Mouse (Mus musculus) liver, embryonic 14.5 days (tissue): Measurements from ENCODE around the gene Atxn10. TPM values are rescaled to one million over a fixed set of nuclear protein-coding genes. Genes with fewer than 3 reads are reported as not detected.
"Not testable (repeated sequence)": the region's sequence is repeated elsewhere in the genome, so short reads cannot be mapped to it uniquely, and the experiment has no call there.

Source experiments
- ATAC-seq: fragments of 200-750 bp; cut with Nextera tagmentation; 2 replicates; pipeline ENCODE4 v1.8.0; 2017; ENCODE audit warnings: moderate number of reproducible peaks, mild to moderate bottlenecking, moderate library complexity; ENCODE audit not compliant: insufficient read depth
- DNase-seq, 3 experiments: peaks; one replicate each; pipeline ENCODE4 v3.0.0-alpha.2; 2012 to 2013; ENCODE audit warnings: low read depth in 3 of 3, low spot score in 3 of 3
- H3K27ac ChIP-seq: fragments of 300-500 bp; sonication (generic); 2 replicates; pipeline ENCODE4 v1.5.1; 2014; ENCODE audit warnings: moderate library complexity, mild to moderate bottlenecking, control low read depth, inconsistent platforms
- H3K27me3 ChIP-seq: fragments of 300-500 bp; sonication (generic); 2 replicates; pipeline ENCODE4 v1.6.1; 2014; ENCODE audit warnings: mild to moderate bottlenecking, low read length, moderate library complexity; ENCODE audit not compliant: control insufficient read depth, insufficient read depth
- H3K36me3 ChIP-seq: fragments of 300-500 bp; sonication (generic); replicated peaks from 2 replicates; pipeline ENCODE4 v1.6.1; 2014; ENCODE audit warnings: low read depth; ENCODE audit not compliant: control insufficient read depth, insufficient read depth
- H3K4me1 ChIP-seq, 2 experiments: fragments of 200-500 bp in 1 of 2; fragments of 300-500 bp in 1 of 2; sonication (generic) in 1 of 2; replicated peaks; 2 replicates each; pipeline ENCODE4 v1.6.1; 2012 to 2014; ENCODE audit warnings: antibody characterized with exemption in 1 of 2, inconsistent platforms in 1 of 2, low read length in 1 of 2; ENCODE audit not compliant: control insufficient read depth in 2 of 2, insufficient read depth in 2 of 2
- H3K4me2 ChIP-seq: fragments of 300-500 bp; sonication (generic); 2 replicates; pipeline ENCODE4 v1.6.1; 2014; ENCODE audit warnings: low read depth, mild to moderate bottlenecking, control low read depth, moderate library complexity
- H3K4me3 ChIP-seq, 2 experiments: fragments of 200-500 bp in 1 of 2; fragments of 300-500 bp in 1 of 2; sonication (generic) in 1 of 2; 2 replicates each; pipeline ENCODE4 v1.5.1; 2012 to 2014; ENCODE audit warnings: low read depth in 2 of 2, low read length in 2 of 2, mild to moderate bottlenecking in 2 of 2, control low read depth in 1 of 2, inconsistent platforms in 1 of 2, moderate library complexity in 1 of 2; ENCODE audit not compliant: insufficient read depth in 1 of 2
- H3K9ac ChIP-seq: fragments of 300-500 bp; sonication (generic); replicated peaks from 2 replicates; pipeline ENCODE4 v1.6.1; 2014; ENCODE audit warnings: mild to moderate bottlenecking, control low read depth, moderate library complexity
- H3K9me3 ChIP-seq: fragments of 300-500 bp; sonication (generic); 2 replicates; pipeline ENCODE4 v1.6.1; 2016; ENCODE audit warnings: low read length, mixed read lengths; ENCODE audit not compliant: control insufficient read depth
- CTCF ChIP-seq: IDR thresholded peaks from 2 replicates; pipeline ENCODE4 v1.5.1; 2016; ENCODE audit warnings: antibody characterized with exemption, low read depth, control low read depth
- EP300 ChIP-seq: IDR thresholded peaks from 2 replicates; pipeline ENCODE4 v1.6.1; 2016; ENCODE audit warnings: antibody characterized with exemption, low read depth
- WGBS: fragments of 180-500 bp; shearing (Covaris S2); extraction: QIAGEN DNeasy Blood & Tissue Kit; methylation state at CpG from one replicate; pipeline ENCODE4 v1.1.7; 2014; ENCODE audit not compliant: insufficient replicate concordance; 5-methylcytosine and 5-hydroxymethylcytosine counted together
- polyA plus RNA-seq, 2 experiments: library from polyadenylated mRNA; depleted of rRNA in 1 of 2; stranded (reverse) in 1 of 2; unstranded in 1 of 2; fragments of >200 nt; fragmentation: Nextera tagmentation in 1 of 2; extraction: Ambion mirVana in 1 of 2; gene quantifications; 2 replicates each; pipeline versions ENCODE4 v1.2.1 to v1.2.3; 2012 to 2014

Atxn10 gene
- polyA plus RNA-seq, 2 experiments = 35.0 to 69.1 TPM

DNA sequence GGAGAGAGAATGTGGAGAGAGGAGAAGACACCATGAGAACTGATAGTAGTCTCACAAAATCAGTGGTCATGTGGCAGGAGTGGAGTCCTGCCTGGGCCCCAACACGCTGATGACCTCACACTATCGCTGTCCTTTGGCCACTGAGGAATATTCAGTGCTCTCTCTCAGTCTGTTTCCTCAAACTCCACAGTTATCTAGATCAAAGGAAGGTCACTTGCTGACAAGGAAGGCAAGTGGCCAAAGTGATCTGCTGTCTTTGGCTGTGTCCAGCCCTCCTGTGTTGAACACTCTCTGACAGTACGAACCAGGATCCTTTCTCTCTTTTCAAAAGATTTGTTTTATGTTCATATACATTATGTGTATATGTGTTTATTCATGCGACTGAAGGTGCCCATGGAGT is 12.8 kb upstream of the Atxn10 start:
- no peak for ATAC-seq
- Histone ChIP-seq H3K9me3 (no peaks in the 10 kb centered on the region), H3K9ac (no peak overlapping the region), H3K27ac (no peak overlapping the region), H3K4me2 (no peak overlapping the region), H3K36me3 (no peaks in the 10 kb centered on the region), H3K27me3 (no peaks in the 10 kb centered on the region), H3K4me1 (peaks cover 0 to 2% of the 10 kb centered on the region in 2 experiments; a peak in 1 of 4 replicates), H3K4me3 (no peak overlapping the region)
- no peak for TF ChIP-seq EP300
- TF ChIP-seq CTCF = no peak
- 69% methylated on average over 4 of the region's 4 CpGs for WGBS
- DNase-seq = no peak

DNA sequence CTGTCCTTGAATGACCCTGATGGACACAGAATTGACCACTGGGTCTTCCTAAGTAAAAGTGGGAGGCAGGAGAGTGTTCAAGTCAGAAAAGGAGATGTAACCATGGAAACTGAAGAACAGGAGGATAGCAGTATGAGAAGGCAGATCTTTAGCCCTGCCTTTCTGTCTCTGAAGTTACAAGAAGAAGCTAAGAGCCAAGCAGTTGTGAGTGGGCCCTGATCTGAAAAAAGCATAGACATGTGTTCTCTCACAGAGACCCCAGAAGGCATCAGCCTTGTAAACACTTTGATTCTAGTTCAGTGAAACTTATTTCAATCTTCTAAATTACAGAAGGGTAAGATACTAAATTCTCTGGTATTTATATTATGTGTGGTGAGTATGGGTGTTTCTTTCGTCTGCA is 11.6 kb upstream of the Atxn10 start:
- H3K27ac ChIP-seq = no peak overlapping the region
- TF ChIP-seq EP300 (no peak), CTCF (no peak)
- H3K9me3 ChIP-seq = no peaks in the 10 kb centered on the region
- H3K36me3 ChIP-seq = no peaks in the 10 kb centered on the region
- WGBS = 69% methylated on average over 1 of the region's 1 CpGs
- no peak overlapping the region for H3K4me2 ChIP-seq
- ATAC-seq (no peak), DNase-seq (no peak)
- no peak overlapping the region for H3K9ac ChIP-seq
- H3K4me3 ChIP-seq = no peak overlapping the region
- no peaks in the 10 kb centered on the region for H3K27me3 ChIP-seq
- H3K4me1 ChIP-seq = peaks cover 0 to 2% of the 10 kb centered on the region in 2 experiments; a peak in 1 of 4 replicates

DNA sequence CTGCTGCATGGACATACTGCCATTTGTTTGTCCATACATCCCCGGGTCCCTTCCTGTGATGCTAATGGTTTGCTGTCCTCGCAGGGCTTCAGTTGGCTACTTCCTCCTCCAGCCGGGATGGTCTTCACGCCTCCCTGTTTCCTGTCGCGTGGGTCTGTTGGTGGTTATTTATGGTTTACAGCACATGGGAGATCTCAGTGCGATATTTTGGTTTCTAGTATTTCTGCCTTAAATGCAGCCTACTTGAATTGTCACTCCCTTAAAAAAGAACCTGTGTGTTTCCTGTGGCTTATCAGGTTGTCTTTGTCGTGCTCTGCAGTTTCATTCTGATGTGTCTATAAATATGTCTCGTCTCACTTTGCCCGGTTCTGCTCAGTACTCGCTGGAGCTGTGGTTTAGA is 8.2 kb upstream of the Atxn10 start:
- TF ChIP-seq CTCF (no peak), EP300 (no peak)
- Histone ChIP-seq H3K9me3 (no peaks in the 10 kb centered on the region), H3K4me3 (no peak overlapping the region), H3K9ac (no peak overlapping the region), H3K4me1 (peaks cover 0 to 7% of the 10 kb centered on the region in 2 experiments; a peak in 2 of 4 replicates), H3K36me3 (no peaks in the 10 kb centered on the region), H3K27me3 (no peaks in the 10 kb centered on the region), H3K4me2 (no peak overlapping the region), H3K27ac (no peak overlapping the region)
- ATAC-seq (no peak), DNase-seq (no peak)
- WGBS = 9% methylated on average over 11 of the region's 11 CpGs

DNA sequence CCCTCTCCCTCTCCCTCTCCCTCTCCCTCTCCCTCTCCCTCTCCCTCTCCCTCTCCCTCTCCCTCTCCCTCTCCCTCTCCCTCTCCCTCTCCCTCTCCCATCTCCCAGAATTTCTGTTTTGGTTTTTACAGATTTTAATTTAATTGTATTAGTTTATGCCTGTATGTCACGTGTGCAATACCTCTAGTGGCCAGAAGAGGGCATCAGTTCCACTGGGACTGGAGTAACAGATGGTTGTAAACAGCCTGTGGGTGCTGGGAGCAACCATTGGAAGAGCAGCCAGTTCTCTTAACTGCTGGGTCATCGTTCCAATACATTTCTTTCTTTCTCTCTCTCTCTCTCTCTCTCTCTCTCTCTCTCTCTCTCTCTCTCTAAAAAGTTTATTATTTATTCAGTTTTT is 7.6 kb upstream of the Atxn10 start:
- not testable (repeated sequence) for H3K9ac ChIP-seq, H3K36me3 ChIP-seq, H3K27ac ChIP-seq, H3K4me1 ChIP-seq, DNase-seq, H3K9me3 ChIP-seq, H3K27me3 ChIP-seq, H3K4me3 ChIP-seq, ATAC-seq, H3K4me2 ChIP-seq
- TF ChIP-seq CTCF = peak; percentile 70
- 66% methylated on average over 2 of the region's 2 CpGs for WGBS

DNA sequence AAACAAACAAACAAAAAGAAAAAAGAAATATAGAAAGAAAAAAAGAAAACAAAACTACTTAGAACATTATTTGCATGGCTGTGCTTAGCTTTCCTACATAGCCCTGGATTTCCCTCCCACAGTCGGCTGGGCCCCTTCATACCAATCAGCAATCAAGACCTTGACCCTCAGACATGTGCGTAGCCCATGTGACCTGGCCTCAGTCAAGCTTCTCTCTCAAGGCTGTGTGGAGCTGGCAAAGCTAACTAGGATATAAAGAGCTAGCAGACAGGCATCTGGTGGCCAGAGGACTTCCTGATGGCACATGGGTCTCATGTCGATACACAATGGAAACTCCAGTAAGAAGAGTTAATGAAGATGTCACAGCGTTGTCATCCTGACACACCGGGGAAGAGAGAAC is 6.9 kb upstream of the Atxn10 start:
- DNase-seq (no peak), ATAC-seq (no peak)
- Histone ChIP-seq H3K4me2 (no peak overlapping the region), H3K27ac (no peak overlapping the region), H3K9ac (no peak overlapping the region), H3K4me3 (no peak overlapping the region), H3K36me3 (no peaks in the 10 kb centered on the region), H3K4me1 (peaks cover 0 to 7% of the 10 kb centered on the region in 2 experiments; a peak in 2 of 4 replicates), H3K27me3 (no peaks in the 10 kb centered on the region), H3K9me3 (no peaks in the 10 kb centered on the region)
- 74% methylated on average over 5 of the region's 5 CpGs for WGBS
- TF ChIP-seq EP300 = no peak
- TF ChIP-seq CTCF = no peak
